8 mouse cellular contexts compared by ENCODE assay signal in genomic region chr14:57524671-57525387, GRCm38 (mm10). TPM values are rescaled to one million over a fixed set of nuclear protein-coding genes. Genes with fewer than 3 reads are reported as not detected.
DNase-seq lines count a peak whose midpoint lies in the region; ATAC-seq and TF ChIP-seq lines count a peak whose summit lies in the region.

Gene Il17d (plus strand): TSS chr14:57524777.

- ATAC-seq in erythroblast, adult 5-6 weeks (replicated peaks; ENCODE audit: low FRiP score, poor library complexity, severe bottlenecking) = no peak
- peak; percentile 32; the same call in 1 of the 2 replicates for ATAC-seq in heart, embryonic 13.5 days (ENCODE audit: extremely low read depth, insufficient number of reproducible peaks, low FRiP score, low TSS enrichment)
- ATAC-seq in stomach, postnatal 0 days (ENCODE audit: low FRiP score, low TSS enrichment) = peak; percentile 40

- no peaks in the 10 kb centered on the region for H3K79me2 ChIP-seq in MEL (ENCODE audit: control insufficient read depth, insufficient read depth, low read length, poor library complexity)
- no peaks in the 10 kb centered on the region for H3K79me2 ChIP-seq in macrophage (ENCODE audit: inconsistent target)

- no peak for TF ChIP-seq RAD21 in MEL (IDR thresholded peaks at IDR 0.05; ENCODE audit: low read depth, low read length)

- TF ChIP-seq POLR2A in MEL (IDR thresholded peaks at IDR 0.05; ENCODE audit: control insufficient read depth in 1 of 2, insufficient read depth in 1 of 2, low read depth in 1 of 2, low read length in 2 of 2, poor library complexity in 1 of 2) = no peak; a peak in 1 of 4 replicates

- peak within 1 kb of the TSS; percentile 58 for H3K4me3 ChIP-seq in erythroblast, embryonic 14.5 days (replicated peaks)
- peak within 1 kb of the TSS; percentile 72 to 74 for H3K4me3 ChIP-seq in MEL (ENCODE audit: control insufficient read depth in 1 of 2, insufficient read depth in 1 of 2, low read depth in 2 of 2, low read length in 2 of 2)
- peak within 1 kb of the TSS; percentile 75 for H3K4me3 ChIP-seq in heart, embryonic 13.5 days
- peak within 1 kb of the TSS; percentile 22; the same call in 1 of the 2 replicates for H3K4me3 ChIP-seq in macrophage (ENCODE audit: inconsistent target)
- peak within 1 kb of the TSS; percentile 73 for H3K4me3 ChIP-seq in stomach, postnatal 0 days (ENCODE audit: low read depth, low read length)

- peaks cover 65% of the 10 kb centered on the region for H3K27me3 ChIP-seq in erythroblast, embryonic 14.5 days (ENCODE audit: control insufficient read depth)
- peaks cover 4 to 5% of the 10 kb centered on the region in 2 experiments; a peak in 1 of 4 replicates for H3K27me3 ChIP-seq in MEL (ENCODE audit: control insufficient read depth in 1 of 2, insufficient read depth in 2 of 2, low read length in 2 of 2)
- H3K27me3 ChIP-seq in heart, embryonic 13.5 days (replicated peaks) = peaks cover 63% of the 10 kb centered on the region
- H3K27me3 ChIP-seq in stomach, postnatal 0 days (ENCODE audit: control insufficient read depth, insufficient read depth, low read length) = no peaks in the 10 kb centered on the region

- H3K4me1 ChIP-seq in erythroblast, embryonic 14.5 days (ENCODE audit: control insufficient read depth) = peaks cover 15% of the 10 kb centered on the region
- peaks cover 2 to 23% of the 10 kb centered on the region in 2 experiments; a peak in 3 of 4 replicates for H3K4me1 ChIP-seq in MEL (ENCODE audit: control insufficient read depth in 1 of 2, insufficient read depth in 2 of 2, low read length in 2 of 2)
- peaks cover 22% of the 10 kb centered on the region for H3K4me1 ChIP-seq in heart, embryonic 13.5 days
- no peaks in the 10 kb centered on the region for H3K4me1 ChIP-seq in stomach, postnatal 0 days (replicated peaks; ENCODE audit: control insufficient read depth, insufficient read depth)

- H3K9me3 ChIP-seq in erythroblast, embryonic 14.5 days (ENCODE audit: control insufficient read depth, low read length) = peaks cover 14% of the 10 kb centered on the region
- H3K9me3 ChIP-seq in MEL (replicated peaks; ENCODE audit: insufficient read depth, low read length) = no peaks in the 10 kb centered on the region
- H3K9me3 ChIP-seq in heart, embryonic 13.5 days = no peaks in the 10 kb centered on the region
- no peaks in the 10 kb centered on the region for H3K9me3 ChIP-seq in stomach, postnatal 0 days (ENCODE audit: control insufficient read depth, low read length)

- H3K4me2 ChIP-seq in heart, embryonic 13.5 days = peak within 1 kb of the TSS; percentile 94
- peak within 1 kb of the TSS; percentile 88 for H3K4me2 ChIP-seq in stomach, postnatal 0 days (replicated peaks; ENCODE audit: low read depth)

- H3K9ac ChIP-seq in MEL (ENCODE audit: control insufficient read depth, low read depth, low read length, poor library complexity, severe bottlenecking) = peak within 1 kb of the TSS; percentile 73
- H3K9ac ChIP-seq in heart, embryonic 13.5 days = peak within 1 kb of the TSS; percentile 83
- peak within 1 kb of the TSS; percentile 76 for H3K9ac ChIP-seq in stomach, postnatal 0 days (ENCODE audit: low read length)

- TF ChIP-seq EP300 in MEL (IDR thresholded peaks at IDR 0.05; ENCODE audit: low read depth in 1 of 2, low read length in 2 of 2) = no peak
- no peak for TF ChIP-seq EP300 in stomach, postnatal 0 days (optimal IDR thresholded peaks at IDR 0.05)

- H3K27ac ChIP-seq in MEL (ENCODE audit: control insufficient read depth, low read depth, low read length) (no peak within 1 kb of the TSS), macrophage (no peak within 1 kb of the TSS)
- no peak within 1 kb of the TSS for H3K27ac ChIP-seq in heart, embryonic 13.5 days (replicated peaks)
- peak within 1 kb of the TSS; percentile 71 for H3K27ac ChIP-seq in stomach, postnatal 0 days (replicated peaks)

- peak; percentile 51 for DNase-seq in MEL (ENCODE audit: low read depth, low spot score)
- DNase-seq in embryo, embryonic 10.5 days (ENCODE audit: low spot score) = peak; percentile 60
- DNase-seq in layer of hippocampus, postnatal 10 days (ENCODE audit: low spot score in 2 of 2) = peak; percentile 33 to 53
- peak; percentile 58 for DNase-seq in stomach, postnatal 0 days (ENCODE audit: low spot score)

- TF ChIP-seq CTCF in MEL (IDR thresholded peaks at IDR 0.05 in 2 of 3, conservative IDR thresholded peaks at IDR 0.05 in 1 of 3; ENCODE audit: control insufficient read depth in 1 of 3, insufficient read depth in 1 of 3, low read depth in 2 of 3, low read length in 3 of 3, poor library complexity in 1 of 3, severe bottlenecking in 1 of 3) = no peak
- no peak for TF ChIP-seq CTCF in stomach, postnatal 0 days (IDR thresholded peaks at IDR 0.05; ENCODE audit: low read depth)

- no peaks in the 10 kb centered on the region for H3K36me3 ChIP-seq in erythroblast, embryonic 14.5 days (ENCODE audit: control insufficient read depth)
- peaks cover 0 to 7% of the 10 kb centered on the region in 2 experiments; a peak in 2 of 4 replicates for H3K36me3 ChIP-seq in MEL (ENCODE audit: control insufficient read depth in 1 of 2, insufficient read depth in 2 of 2, low read length in 2 of 2)
- no peaks in the 10 kb centered on the region for H3K36me3 ChIP-seq in heart, embryonic 13.5 days
- no peaks in the 10 kb centered on the region for H3K36me3 ChIP-seq in macrophage (ENCODE audit: inconsistent target)
- no peaks in the 10 kb centered on the region for H3K36me3 ChIP-seq in stomach, postnatal 0 days (ENCODE audit: control insufficient read depth, insufficient read depth, low read length)

- under 1% methylated on average over 58 of the region's 104 CpGs for WGBS in heart, embryonic 13.5 days
- 2% methylated on average over 69 of the region's 104 CpGs for WGBS in macrophage (ENCODE audit: missing documents)
- 1% methylated on average over 67 of the region's 104 CpGs for WGBS in stomach, postnatal 0 days

TF ChIP-seq in MEL, 35 proteins besides CTCF, POLR2A, EP300 and RAD21:
- no peak for TF ChIP-seq BHLHE40 (IDR thresholded peaks at IDR 0.05; ENCODE audit: borderline replicate concordance, low read depth, low read length)
- TF ChIP-seq TAL1 (IDR thresholded peaks at IDR 0.05; ENCODE audit: low read length) = no peak
- no peak for TF ChIP-seq USF2 (IDR thresholded peaks at IDR 0.05; ENCODE audit: borderline replicate concordance in 1 of 2, insufficient read depth in 1 of 2, low read depth in 1 of 2, low read length in 2 of 2)
- TF ChIP-seq MXI1 (IDR thresholded peaks at IDR 0.05; ENCODE audit: low read depth, low read length) = peak; percentile 24; the same call in 1 of the 2 replicates

RNA-seq across cellular contexts. Expression of gene Il17d, which starts in this region (rescaled TPM):
- not detected in 2 replicates for polyA plus RNA-seq in erythroblast, embryonic 14.5 days (2012)
- not detected in 2 replicates for total RNA-seq in erythroblast, adult 5-6 weeks (2015; ENCODE audit: low replicate concordance)
- total RNA-seq in erythroblast, adult 5-6 weeks (2017; ENCODE audit: low replicate concordance) = not detected in 2 replicates
- total RNA-seq in MEL (2012; rRNA removed) = 0.29 and 0.54 TPM in 2 replicates
- polyA plus RNA-seq in MEL (2012; ENCODE audit: insufficient read depth in 1 of 2, insufficient read length in 2 of 2, low read depth in 1 of 2, low replicate concordance in 2 of 2, missing spikeins in 1 of 2) = 1 to 10 TPM in 1 of 2 experiments, not detected in 1; 2.2 TPM
- 1.1 and 1.5 TPM in 2 replicates for polyA plus RNA-seq in heart, embryonic 13.5 days (2015; fragmentation: Nextera tagmentation; extraction: Ambion mirVana)
- 10 to 100 TPM; 12.6 to 13.0 TPM for total RNA-seq in layer of hippocampus, postnatal 10 days (2021)
- total RNA-seq in macrophage (2018; cell fraction: chromatin; rRNA removed) = not detected
- under 1 TPM in 1 of 26 experiments, not detected in 25; 0.14 TPM for total RNA-seq in macrophage (2018; cell fraction: cytosol; rRNA removed)
- not detected for total RNA-seq in macrophage (2018; cell fraction: nucleus; rRNA removed)
- polyA plus RNA-seq in macrophage (2018) = not detected in 3 replicates
- polyA plus RNA-seq in stomach, postnatal 0 days (2015; fragmentation: Nextera tagmentation; extraction: Ambion mirVana) = 8.5 and 10.6 TPM in 2 replicates

Comparison
In these comparisons a context has a peak if more than half of its experiments do, and no peak if none do; other contexts are left out.
1. H3K4me3 ChIP-seq: peak in every context shown above with its lines; median percentile 75 in heart, embryonic 13.5 days; 73 in MEL; 73 in stomach, postnatal 0 days; 58 in erythroblast, embryonic 14.5 days; 22 in macrophage.